Mouse (Mus musculus) ES-CJ7 (cell line): ENCODE data around the gene Gnai1.
"Not testable (repeated sequence)": the region's sequence is repeated elsewhere in the genome, so short reads cannot be mapped to it uniquely, and the experiment has no call there.

ENCODE experiments used
- DNase-seq: peaks from one replicate; pipeline ENCODE4 v3.0.0; 2011; ENCODE audit warnings: low read depth, low spot score

Gene Gnai1

GRCm38 (mm10) chr5:18360281-18360819, at the start of gene Gnai1:
Gnai1 (minus strand) TSS chr5:18360355.
- peak; percentile 66 for DNase-seq

GRCm38 (mm10) chr5:18367864-18368263, 7.7 kb upstream of the Gnai1 start:
- DNase-seq: no peak

DNA sequence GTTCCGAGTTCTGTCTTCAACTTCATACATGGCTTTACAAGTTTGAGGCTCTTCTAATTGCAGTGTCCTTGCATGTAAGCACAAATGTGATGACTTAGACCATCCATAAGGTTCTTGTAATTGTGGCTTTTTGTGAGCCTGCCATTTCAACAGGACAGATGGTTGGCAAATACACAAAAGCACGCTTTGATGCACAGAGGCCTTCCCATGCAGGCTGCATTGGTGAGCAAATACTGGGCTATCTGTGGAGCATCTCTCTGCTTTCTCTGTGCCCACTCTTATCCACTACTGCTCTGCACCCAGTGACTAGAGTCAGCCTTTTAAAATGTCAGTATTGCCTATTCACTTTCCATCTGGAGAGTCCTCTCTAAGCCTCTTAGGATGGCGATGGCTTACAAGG, 5.3 kb upstream of the Gnai1 start:
- DNase-seq: no peak

GRCm38 (mm10) chr5:18360956-18361355, 801 bp upstream of the Gnai1 start:
- peak; percentile 7 for DNase-seq

- peak; percentile 44 for DNase-seq
Observed at GRCm38 (mm10) chr5:18359376-18360280, 527 bp downstream of the Gnai1 start.

DNA sequence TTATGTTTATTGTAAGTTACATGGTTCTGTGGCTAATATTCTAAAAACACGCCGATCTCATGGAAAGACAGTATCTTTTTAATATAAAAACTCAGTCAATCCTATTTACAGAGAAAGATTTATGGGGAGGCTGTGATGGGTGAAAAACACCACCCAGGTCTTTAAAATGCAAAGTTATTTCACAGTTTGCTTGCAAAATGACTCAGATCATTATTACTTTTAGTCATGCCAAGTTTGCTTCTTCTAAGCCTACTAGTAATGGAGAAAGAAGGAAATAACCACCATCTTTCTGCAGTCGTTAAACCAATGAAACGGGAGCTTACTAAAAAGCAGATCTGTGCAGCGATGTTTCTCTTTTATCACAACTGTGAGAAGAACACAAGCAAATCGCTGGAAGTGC, 1.4 kb downstream of the Gnai1 start:
- no peak for DNase-seq

DNA sequence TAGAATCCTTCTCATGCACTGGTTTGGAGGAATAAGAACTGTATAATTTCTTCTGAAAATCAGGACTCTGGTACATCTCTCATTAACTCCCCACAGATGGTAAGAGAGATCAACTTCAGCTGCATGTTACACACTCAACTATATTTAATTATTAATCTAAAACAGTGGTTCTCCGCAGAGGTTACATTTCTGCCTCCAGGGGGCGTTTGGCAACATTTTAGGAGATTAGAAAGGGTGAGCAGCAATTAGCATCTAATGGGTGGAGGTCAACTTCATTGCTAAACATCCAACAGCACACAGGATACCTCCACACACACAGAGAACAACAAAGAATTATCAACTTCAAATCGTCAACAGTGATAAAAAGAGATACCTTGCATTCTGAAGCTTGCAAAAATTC, 2.0 kb downstream of the Gnai1 start:
- peak; percentile 56 for DNase-seq

DNA sequence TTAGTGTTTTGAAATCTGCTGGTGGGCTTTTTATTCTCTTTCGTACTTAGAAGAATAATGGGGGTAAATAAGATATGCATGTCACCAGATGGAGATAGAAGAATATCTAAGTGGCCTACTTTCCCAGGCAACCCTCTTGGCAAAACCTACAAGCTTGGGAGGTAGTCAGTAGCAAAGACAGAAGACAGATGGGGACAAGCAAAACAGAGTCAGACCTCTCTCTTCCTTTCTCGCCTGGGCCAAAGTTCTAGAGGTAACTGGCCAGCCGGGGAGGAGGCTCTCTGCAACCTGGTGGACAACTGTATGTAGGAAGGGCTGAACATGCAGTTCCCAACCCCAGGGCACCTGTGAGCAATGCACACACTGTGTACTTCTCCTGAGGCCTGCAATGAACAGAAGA, 12.9 kb downstream of the Gnai1 start:
- no peak for DNase-seq

DNA sequence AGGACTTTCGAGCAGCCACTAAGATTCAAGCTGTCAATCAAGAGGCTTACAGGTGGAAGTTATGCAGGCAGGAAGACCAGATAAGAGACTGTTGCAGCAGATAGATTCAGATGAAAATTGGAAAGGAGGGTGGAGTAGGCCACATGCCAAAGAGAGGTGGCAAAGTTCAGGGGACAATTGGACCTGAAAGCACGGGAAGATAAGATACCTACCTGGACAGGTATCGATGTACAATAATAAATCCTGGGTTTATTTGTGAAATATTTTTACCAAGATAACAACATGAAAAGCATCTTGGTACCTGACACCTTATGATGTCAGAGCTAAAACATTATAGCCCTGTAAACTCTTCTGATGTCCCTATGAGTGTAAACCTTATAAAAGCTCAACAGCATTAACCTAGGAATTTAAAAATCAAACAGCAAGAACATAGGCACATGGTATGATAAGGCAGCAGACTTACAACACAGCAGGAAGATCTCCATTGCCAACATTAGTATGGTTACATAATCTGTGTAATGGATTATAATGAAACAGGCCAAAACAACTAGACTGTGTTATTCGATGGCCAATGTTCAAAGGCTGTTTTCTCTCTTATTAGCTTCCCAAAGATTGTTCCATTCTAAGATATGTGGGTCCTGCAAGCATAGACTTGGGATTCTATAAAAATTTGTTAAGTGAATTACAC, 16.6 kb downstream of the Gnai1 start:
- no peak for DNase-seq

GRCm38 (mm10) chr5:18342765-18343454, 17.2 kb downstream of the Gnai1 start:
- DNase-seq: no peak

GRCm38 (mm10) chr5:18341876-18342275, 18.3 kb downstream of the Gnai1 start:
- DNase-seq: not testable (repeated sequence)

- DNase-seq: no peak
Observed at GRCm38 (mm10) chr5:18332256-18332655, 27.9 kb downstream of the Gnai1 start.

- peak; percentile 10 for DNase-seq
Observed at GRCm38 (mm10) chr5:18330726-18331125, 29.4 kb downstream of the Gnai1 start.

- no peak for DNase-seq
Observed at GRCm38 (mm10) chr5:18326159-18326558, 34.0 kb downstream of the Gnai1 start.

- DNase-seq: no peak
Observed at GRCm38 (mm10) chr5:18323534-18323933, 36.6 kb downstream of the Gnai1 start.

- no peak for DNase-seq
Observed at GRCm38 (mm10) chr5:18321661-18322060, 38.5 kb downstream of the Gnai1 start.

- no peak for DNase-seq
Observed at GRCm38 (mm10) chr5:18318846-18319245, 41.3 kb downstream of the Gnai1 start.

- no peak for DNase-seq
Observed at GRCm38 (mm10) chr5:18307229-18307804, 52.8 kb downstream of the Gnai1 start.

- no peak for DNase-seq
Observed at GRCm38 (mm10) chr5:18296584-18296983, 63.6 kb downstream of the Gnai1 start.

DNA sequence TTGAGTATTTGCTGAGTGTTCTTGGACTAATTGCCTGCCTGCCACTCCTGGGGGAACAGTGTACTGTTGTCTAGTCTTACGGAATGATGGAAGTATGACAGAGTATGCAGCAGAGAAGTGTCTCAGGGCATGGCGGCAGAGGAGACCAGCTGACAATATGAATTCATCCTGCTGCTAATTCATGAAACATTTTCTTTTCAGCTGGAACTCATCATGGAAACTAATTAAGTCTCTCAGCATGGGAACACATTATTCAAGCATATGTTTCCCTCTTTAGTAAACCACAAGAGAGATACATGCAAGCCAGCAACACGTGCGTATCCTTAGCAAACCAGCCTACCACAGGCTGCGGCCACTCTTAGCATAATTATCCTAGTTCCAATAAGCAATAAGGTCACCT, 67.4 kb downstream of the Gnai1 start:
- DNase-seq: no peak

DNA sequence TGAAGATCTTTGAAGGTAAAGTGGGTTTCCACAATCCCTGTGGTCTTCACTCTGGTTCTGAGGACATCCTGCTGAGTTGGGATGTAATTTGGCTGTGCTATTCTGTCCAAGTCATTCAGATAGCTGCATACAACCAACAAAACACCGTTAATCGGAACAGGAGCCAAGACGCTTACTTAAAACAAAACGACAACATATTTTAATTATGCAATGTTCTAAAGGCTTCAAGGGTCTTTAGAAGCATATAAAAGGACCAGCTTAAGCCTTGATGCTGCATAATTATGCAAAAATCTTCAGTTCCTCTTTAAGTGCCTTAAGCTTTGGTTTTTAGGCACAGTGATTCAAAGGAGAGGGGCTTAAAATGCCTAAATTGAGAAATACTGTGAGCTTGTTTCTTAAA, 70.6 kb downstream of the Gnai1 start:
- no peak for DNase-seq

DNA sequence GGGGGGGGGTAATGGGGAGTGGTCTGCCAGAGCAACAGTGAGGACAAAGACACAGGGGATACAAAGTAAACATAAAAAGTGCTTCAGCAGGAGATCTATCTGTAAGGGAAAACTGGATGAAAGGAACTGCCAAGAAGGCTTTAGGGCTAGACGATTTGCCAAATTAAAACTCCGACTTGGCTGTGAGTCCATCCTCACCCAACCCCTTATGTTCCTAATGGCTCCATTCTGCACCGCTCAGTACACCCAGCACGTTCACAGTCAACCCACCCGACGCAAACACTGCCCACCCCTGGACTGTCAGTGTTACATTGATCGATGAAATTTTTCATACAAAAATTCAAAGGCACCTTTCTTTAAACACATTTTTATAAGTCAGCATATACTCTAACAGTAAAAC, 71.5 kb downstream of the Gnai1 start:
- no peak for DNase-seq
